Mouse (Mus musculus): ENCODE measurements around the gene Smarca4.
A peak's percentile ranks its signal among the peaks of the same experiment; 100 is the strongest.
"Not testable (repeated sequence)": the region's sequence is repeated elsewhere in the genome, so short reads cannot be mapped to it uniquely, and the experiment has no call there.

Gene Smarca4

DNA sequence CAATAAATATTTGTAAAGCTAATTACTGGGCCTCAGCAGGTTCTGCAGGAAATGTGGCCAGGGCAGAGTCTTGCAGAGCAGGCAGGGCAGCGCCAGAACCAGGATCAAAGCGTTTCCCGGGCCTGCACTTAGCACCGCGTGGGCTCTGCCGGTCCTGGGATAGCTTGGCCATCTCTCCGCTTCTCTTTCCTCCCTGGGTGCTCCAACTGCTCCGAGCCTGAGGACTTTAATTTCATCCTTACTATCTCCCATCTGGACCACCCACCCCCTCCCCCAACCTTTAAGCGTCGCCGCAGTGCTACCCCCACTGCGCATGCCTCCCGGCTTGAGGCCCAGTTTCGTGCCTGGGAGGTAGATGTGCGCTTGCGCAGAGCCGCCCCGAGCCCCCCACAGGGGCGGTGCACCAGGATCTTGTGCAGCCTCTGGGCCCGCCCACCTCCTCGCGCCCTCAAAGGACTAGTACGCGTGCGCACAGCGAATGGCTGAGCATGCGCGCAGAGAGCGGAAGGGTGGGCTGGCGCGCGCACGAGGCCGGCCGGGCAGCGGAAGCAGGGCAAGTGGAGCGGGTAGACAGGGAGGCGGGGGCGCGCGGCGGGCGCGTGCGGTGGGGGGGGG lies at the start of gene Smarca4:
Smarca4 (plus strand) TSS at position 553 of the 615 bp plus-strand sequence.
- peak; percentile 95 for DNase-seq (ENCODE audit: low spot score)

DNA sequence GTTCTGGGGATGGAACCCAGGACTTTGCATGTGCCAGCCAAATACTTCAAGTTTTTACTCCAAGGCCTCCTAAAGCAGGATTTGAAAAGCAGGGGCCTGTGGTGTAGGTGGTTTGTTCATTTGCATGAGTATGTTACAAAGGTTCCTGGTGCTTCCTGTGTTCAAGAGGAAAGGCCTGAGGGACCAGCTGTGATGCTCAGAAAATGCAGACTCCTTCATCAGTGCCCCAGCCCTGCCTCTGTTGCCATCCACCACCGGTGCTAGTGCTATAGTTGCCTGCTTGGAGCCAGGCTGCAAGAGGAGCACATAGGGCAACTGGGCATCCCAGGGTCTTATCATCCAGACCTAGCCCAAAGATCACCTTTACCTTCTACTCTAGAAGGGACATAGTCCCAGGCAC lies 49.4 kb upstream of the Smarca4 start:
- DNase-seq (ENCODE audit: low spot score) = no peak

DNA sequence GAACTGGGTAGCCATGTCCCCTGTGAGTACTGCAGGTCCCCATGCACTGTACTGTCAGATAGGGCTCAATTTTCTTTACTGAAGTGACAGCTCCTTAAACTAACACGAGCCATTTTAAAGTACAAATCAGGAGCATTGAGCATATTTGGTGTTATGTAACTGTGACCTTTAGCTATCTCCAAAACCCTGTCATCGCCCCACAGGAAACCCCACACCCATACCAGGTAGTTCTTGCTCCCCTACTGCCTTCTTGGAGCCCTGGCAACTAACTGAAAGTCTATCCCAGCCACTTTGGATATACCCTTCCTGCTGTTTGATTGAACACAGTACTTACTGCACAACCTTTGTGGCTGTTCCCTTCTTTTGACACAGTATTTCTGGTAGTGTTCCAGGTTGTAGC lies 48.9 kb upstream of the Smarca4 start:
- DNase-seq (ENCODE audit: low spot score) = no peak

DNA sequence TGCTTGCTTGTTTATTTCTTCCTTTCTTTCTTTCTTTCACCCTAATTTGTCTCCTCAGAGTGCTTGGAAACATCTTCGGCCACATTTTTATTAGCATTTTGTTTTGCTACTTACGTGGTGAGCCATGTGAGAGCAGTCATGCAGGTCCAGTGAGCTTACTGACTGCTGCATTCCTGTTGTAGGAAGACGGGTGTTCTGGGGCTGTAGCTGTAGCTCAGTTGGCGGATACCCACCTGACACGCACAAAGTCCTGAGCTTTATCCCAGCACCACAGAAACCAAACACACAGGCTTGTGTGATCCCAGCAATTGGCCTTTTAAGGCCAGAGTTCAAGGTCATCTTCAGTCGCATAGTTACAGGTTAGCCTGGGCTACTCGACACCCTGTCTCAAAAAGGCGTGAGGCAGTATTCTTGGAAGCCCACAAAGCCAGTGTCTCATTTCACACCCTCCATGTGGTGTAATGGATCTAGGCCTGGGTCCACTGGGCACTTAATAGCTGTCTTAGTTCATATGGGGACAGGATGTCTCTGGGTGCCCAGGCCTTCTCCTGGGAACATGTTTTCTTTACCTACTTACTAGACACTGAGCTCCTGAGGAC lies 47.2 kb upstream of the Smarca4 start:
- no peak for DNase-seq (ENCODE audit: low spot score)

DNA sequence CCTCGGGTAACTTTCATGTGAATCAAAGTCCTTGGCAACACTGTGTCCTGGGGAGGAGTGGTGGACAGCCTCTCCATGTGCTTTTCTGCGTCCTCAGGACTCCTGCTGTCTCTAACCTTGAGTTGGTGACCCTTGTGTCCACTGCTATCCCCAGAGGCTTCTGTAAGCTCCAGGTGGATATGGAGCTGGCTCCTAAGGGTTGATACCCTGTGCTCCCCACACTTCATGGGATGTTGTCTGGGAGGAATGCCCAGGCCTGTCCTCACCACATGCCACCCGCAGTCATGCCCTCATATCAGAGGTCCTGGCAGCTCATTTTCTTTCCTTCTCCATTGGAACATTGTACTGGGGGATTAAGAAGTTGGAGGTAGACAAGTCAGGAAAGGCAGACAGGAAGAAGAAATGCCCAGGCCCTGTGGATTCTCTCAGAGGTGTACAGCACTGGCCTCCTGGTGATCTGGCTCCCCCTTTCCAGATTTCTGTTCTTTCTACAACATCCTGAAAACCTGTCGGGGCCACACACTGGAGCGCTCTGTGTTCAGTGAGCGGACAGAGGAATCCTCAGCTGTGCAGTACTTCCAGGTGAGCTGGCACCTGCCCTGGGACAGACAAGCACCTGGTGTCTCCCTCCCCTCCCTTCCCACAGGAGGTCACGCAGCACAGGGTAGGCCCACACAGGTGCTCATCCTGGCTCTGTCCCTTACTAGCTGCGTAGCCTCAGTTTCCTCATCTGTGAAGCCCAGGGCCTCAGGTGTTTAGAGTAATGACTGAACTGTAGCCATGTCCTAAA lies 41.8 kb upstream of the Smarca4 start:
- DNase-seq (ENCODE audit: low spot score) = no peak

DNA sequence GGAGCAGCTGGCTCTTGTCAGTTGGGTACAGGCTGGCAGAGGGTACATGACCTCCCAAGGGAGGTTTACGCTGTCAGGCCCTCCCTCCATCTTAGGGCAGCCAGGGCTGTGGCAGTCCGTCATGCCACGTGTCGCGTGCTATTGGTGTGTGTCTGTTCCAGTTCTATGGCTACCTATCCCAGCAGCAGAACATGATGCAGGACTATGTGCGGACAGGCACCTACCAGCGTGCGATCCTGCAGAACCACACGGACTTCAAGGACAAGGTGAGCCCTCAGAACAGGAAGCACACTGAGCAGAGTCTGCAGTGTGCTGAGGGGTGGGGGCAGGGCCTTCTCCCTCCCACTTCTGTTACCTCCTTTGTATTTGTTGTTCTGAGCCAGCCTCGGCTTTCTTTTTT lies 40.7 kb upstream of the Smarca4 start:
- no peak for DNase-seq (ENCODE audit: low spot score)

DNA sequence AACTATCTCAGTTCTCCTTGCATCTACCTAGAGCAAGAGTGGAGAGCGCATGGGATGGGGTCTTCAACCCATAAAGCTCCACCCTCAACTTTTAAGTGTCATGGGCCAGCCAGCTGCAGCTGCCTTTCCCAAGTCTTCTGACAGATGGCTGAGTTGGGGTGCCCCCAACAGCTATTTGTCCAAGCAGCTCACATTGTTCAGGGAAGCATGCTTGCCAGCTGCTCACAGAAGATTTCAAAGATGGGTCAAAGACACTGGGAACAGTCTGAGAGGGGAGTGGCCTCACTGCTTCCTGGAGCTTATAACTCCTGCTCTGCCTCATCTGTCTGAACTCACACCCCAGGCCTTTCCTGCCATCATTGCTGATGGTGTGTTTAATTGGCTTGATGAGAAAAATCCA lies 39.7 kb upstream of the Smarca4 start:
- no peak for DNase-seq (ENCODE audit: low spot score)

DNA sequence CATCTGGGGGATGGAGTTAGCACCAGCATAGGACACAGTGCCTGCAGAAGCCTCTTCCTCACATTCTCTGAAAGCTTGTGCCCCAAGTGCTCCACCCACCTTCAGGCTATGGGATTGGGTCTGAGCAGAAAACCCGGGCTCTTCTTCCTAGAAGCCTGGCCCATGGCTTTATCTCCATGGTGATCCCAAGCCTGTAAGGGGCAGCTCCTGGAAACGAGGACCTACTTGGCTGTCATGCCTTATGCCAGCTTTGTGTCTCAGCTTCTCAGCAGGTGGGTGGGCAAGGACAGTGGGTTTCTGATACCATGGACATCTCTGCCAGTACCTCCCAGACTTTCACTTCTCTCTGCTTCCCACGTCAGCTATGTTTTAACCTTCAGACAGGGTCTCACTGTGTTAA lies 37.7 kb upstream of the Smarca4 start:
- DNase-seq (ENCODE audit: low spot score) = no peak

DNA sequence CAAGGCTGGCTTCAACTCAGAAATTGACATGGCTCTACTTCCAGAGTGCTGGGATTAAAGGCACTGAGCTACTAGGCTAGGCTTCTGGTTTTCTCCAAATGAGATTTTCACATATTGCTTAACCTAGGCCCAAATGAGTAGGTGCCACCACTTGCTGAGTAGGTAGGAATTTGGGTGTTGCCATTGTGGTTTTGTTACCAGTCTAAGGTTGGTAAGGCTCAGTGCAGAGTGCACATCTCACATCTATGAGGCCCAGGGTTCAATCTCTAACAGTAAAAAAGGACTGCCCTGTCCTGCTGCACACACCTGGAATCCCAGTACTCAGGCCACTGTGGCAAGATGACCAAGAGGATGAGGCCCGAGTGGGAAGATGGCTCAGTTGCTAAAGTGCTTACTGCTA lies 30.6 kb upstream of the Smarca4 start:
- no peak for DNase-seq (ENCODE audit: low spot score)

DNA sequence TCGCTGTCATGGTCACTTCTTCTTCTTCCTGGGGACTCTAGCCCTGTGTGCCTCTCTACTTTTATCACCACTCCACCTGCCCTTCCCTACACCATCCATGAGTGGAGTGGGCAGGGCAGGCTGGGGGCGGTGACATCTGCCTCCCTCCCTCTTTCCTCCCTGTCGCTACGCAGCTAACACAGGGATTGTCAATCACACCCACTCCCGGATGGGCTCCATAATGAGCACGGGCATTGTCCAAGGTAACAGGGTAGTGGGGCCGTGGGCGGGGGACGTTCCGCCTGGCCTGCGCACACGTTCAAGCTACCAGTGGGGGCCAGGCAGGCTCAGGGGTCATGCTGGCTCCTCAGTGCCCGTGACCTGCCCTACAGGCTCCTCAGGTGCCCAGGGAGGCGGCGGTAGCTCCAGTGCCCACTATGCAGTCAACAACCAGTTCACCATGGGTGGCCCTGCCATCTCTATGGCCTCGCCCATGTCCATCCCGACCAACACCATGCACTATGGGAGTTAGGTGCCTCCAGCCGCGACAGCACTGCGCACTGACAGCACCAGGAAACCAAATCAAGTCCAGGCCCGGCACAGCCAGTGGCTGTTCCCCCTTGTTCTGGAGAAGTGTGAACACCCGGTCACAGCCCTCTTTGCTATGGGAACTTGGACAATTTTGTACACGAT lies 28.2 kb upstream of the Smarca4 start:
- no peak for DNase-seq (ENCODE audit: low spot score)

DNA sequence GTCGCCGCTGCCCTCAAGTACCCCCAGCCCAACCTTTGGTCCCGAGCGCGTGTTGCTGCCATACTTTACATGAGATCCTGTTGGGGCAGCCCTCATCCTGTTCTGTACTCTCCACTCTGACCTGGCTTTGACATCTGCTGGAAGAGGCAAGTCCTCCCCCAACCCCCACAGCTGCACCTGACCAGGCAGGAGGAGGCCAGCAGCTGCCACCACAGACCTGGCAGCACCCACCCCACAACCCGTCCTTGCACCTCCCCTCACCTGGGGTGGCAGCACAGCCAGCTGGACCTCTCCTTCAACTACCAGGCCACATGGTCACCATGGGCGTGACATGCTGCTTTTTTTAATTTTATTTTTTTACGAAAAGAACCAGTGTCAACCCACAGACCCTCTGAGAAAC lies 27.6 kb upstream of the Smarca4 start:
- DNase-seq (ENCODE audit: low spot score) = no peak

DNA sequence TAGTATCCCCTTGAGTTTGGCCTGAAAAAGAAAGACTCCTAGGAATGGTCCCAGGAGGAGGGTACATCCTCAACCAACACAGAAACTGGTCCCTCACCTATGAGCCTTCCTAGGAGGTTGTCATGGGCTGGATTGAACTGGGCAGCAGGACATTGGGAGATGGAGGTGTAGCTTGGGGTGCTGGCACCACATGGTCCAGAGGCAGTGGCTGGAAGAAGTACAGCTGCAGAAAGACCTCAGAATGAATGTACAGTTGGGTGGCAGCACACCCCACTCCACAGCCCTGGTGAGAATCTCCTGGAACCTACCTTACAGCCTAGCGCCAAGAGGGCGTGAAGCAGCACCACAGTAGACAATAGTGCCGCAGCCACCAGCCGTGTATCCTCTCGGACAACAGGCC lies 26.4 kb upstream of the Smarca4 start:
- DNase-seq (ENCODE audit: low spot score) = no peak

DNA sequence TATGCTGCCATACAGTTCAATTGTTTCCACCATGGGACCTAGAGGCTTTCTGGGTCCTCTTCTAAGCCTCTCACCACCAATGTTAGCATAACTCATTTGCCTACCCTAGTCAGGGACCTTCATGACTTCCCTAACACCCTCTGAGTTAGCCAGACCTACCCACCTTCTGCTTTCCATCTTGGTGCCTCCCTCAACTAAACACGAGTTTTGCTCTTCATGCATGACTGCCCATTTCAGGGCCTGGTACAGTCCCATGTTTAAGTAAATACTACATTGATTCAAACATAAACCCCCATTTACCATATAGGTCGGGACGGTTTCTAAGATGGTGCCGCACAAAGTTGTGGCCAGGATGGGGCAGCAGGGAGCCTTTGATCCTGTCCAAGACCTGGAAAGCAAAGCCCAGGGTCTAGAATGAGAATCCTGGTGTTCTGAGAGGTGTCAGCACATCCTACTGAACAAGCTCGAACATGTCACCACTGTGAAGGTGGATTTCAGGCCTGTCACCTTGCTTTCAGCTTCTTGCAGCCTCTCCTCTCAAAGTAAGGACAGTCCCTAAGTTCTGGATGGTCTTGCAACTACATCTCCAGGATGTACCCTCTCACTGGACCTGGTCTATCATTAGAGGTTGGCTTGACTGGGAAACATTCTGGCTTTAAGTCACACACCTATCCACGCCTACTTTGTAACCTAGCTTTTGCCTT lies 24.7 kb upstream of the Smarca4 start:
- DNase-seq (ENCODE audit: low spot score) = no peak

DNA sequence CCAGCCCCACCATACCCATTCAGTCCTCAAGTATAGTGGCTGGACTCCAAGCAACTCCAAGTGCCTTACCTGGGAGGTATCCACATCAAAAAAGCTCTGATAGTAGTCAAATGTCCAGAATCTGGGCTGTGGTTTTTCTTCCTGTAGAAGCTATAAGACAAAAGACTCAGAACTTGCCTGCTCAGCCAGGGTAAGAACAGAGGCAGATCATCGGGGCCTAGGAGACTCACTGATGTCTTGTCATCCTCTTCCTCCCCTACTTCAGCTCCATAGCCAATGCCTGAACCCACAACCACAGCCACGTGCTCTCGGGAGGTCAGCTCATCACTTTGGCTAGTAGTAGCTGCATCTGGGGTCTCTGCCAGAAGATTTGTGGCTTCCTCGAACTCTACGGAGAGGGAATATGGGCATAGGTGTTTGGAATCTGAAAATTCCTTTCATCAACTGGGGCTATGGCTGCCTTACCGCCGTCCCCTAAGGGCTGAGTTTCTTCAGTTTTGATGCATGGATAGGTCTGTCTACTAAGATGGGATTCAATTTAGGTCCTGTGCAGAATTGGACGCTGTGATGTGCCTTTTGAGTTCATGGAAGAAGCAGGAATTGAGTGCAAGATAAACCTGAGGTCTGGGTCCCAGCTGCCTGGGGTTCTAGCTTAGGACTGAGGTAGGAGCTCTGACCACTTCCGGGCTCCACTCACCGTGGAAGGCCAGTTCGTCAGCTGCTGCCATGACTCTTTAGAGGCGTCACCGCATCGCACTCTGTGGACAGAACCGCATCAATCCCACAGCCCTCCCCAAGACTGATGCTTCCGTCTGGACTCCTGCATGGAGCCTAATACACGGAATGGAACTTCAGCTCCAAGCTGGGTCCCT lies 23.9 kb upstream of the Smarca4 start:
- DNase-seq (ENCODE audit: low spot score) = no peak

DNA sequence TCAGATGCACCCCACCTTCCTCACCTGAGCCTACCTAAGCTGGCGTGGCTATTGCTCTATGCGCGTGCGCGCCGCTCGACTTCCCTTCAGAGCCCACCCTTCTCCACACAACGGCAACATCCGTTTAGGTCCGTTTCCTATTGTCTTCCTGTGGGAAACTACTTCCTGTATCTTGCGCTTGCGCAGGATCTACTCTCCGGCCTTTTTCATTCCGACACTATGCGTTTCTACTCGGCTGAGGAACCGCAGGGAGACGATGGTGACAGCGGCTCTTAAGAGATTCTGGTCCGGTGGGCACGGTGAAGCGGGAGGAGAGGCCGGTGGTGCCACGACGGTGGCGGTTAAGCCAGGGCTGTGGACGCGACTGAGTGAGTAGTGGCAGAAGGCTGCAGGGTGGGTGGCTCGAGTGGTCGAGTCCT lies 23.3 kb upstream of the Smarca4 start, which contains the start of the genes Timm29 and Yipf2:
Timm29 (plus strand) TSS at position 20 of the 419 bp plus-strand sequence.
Yipf2 (minus strand) TSS at position 126 of the 419 bp plus-strand sequence.
- peak; percentile 56 for DNase-seq (ENCODE audit: low spot score)

DNA sequence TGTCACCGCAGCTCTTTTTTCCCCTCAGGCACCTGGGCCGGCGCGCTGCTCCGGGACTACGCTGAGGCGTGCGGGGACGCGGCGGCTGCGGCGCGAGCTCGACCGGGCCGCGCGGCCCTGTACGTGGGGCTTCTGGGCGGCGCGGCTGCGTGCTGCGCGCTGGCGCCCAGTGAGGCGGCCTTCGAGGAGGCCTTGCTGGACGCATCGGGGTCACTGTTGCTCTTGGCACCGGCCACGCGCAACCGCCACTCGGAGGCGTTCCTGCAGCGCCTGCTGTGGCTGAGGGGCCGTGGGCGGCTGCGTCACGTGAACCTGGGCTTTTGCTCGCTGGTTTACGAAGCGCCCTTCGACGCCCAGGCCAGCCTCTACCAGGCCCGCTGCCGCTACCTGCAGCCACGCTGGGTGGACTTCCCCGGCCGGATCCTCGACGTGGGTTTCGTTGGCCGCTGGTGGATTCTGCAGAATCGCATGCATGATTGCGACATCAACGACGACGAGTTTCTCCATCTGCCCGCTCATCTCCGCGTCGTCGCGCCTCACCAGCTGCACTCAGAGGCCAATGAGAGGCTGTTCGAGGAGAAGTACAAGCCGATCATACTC lies 22.7 kb upstream of the Smarca4 start:
- DNase-seq (ENCODE audit: low spot score) = no peak

DNA sequence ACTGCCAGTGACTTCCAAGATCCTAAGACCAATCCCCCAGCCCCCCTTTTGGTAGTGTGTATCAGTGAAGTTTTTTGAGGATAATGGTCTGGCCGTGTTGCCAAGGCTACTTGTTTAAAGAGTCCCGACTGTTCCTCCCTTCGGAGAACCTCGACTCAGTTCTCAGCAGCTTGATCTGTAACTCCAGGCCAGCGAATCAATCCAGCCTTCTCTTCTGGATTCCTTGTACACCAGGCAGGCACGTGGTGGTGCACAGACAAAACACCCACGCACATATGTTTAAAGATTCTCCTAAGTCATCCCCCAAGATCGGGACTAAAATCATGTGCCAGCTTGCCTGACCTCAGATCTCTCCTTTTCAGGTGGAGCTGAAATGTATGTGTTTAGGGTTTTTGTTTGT lies 21.6 kb upstream of the Smarca4 start:
- not testable (repeated sequence) for DNase-seq (ENCODE audit: low spot score)

DNA sequence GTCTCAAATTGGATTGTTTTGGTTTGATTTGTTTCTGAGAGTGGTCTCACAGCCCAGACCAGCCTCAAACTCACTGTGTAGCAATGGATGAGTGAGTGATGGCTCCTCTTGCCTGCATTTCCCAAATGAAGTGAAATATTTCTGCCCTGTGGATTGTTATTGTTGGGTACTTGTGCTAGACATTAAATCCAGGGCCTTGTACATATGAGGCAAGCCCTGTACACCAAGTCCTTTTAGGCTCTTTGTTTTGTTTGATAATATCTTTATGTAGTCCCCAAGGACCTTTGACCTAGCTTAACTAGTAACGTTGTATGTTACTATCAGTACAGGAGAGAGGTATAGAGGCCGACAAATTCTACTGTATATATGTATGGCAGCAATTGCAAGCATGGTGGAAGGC lies 21.1 kb upstream of the Smarca4 start:
- no peak for DNase-seq (ENCODE audit: low spot score)

DNA sequence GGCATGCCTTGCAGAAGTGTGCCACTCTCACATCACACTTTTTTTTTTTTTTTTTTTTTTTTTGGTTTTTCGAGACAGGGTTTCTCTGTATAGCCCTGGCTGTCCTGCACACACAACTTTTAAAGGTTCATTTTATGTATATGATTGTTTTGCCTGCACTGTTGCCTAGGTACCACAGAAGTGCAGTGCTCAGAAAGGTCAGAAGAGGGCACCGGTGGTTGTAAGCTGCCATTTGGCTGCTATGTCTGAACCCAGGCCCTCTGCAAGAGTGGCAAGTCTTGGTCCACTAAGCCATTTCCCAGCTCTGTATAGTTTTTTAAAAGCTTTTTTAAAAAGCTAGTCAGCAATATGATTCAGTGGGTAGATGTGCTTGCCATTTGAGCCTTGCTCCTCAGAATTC lies 17.8 kb upstream of the Smarca4 start:
- no peak for DNase-seq (ENCODE audit: low spot score)

DNA sequence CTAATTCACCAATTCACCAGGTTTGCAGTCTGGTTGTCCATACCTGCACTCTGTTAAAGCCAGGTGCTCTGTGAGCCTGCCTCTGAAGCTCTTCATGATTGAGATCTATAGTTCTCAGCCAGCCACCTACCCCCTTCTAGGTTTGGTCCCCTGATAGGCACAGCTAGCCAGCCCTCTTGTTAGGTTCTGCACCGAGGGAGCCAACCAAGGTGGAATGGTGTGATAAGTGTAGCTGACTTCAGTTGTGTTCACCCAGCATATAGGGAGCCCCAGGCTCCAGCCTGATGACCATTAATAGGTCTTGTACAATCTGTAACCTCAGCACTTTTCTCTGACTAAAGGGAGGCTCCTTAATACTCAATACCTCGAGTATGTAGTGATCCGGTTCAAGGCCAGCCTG lies 15.8 kb upstream of the Smarca4 start:
- no peak for DNase-seq (ENCODE audit: low spot score)

DNA sequence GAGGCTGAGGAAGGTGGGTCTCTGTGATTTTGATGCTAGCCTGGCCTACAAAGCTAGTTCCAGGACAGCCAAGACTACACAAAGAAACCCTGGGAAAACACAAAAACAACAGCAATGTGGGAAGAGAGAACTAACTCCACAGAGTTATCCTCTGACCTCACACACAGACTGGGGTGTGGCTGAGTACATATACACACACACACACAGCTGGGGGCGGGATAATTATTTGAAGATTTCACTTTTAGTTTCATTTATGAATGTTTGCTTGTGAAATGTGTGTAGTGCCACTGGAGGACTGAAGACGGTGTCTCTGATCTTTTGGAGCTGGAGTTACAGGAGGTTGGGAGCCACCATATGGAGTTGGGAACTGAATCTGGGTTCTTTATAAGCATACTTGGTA lies 14.9 kb upstream of the Smarca4 start:
- DNase-seq (ENCODE audit: low spot score) = no peak

Data from urinary bladder, postnatal 10 days (tissue).